Mouse (Mus musculus) myocyte (in vitro differentiated cells): ENCODE results near the gene Rtn4rl1. TPM values are rescaled to one million over a fixed set of nuclear protein-coding genes. Genes with fewer than 3 reads are reported as not detected.

Experiments used
- H3K27me3 ChIP-seq: one replicate; pipeline ENCODE4 v1.6.1; 2011; ENCODE audit not compliant: control insufficient read depth, insufficient read depth, insufficient read length
- H3K36me3 ChIP-seq: one replicate; pipeline ENCODE4 v1.6.1; 2011; ENCODE audit not compliant: control insufficient read depth, insufficient read depth
- H3K4me2 ChIP-seq: one replicate; pipeline ENCODE4 v1.6.1; 2011; ENCODE audit warnings: low read depth, control low read depth
- H3K4me3 ChIP-seq: one replicate; pipeline ENCODE4 v1.5.1; 2011; ENCODE audit warnings: mild to moderate bottlenecking, control low read depth, moderate library complexity
- H3K79me2 ChIP-seq: one replicate; pipeline ENCODE4 v1.6.1; 2011; ENCODE audit not compliant: control insufficient read depth, insufficient read depth
- H3ac ChIP-seq: one replicate; pipeline ENCODE4 v1.6.1; 2011; ENCODE audit not compliant: control insufficient read depth, insufficient read length
- CEBPB ChIP-seq: IDR thresholded peaks from 2 replicates; pipeline ENCODE4 v1.6.1; 2011; ENCODE audit warnings: mild to moderate bottlenecking, moderate library complexity; ENCODE audit not compliant: poor library complexity, insufficient read depth, severe bottlenecking
- E2F4 ChIP-seq: IDR thresholded peaks from one replicate; pipeline ENCODE4 v1.6.1; 2011; ENCODE audit warnings: mild to moderate bottlenecking, control low read depth, moderate library complexity; ENCODE audit not compliant: insufficient read depth
- MAX ChIP-seq: IDR thresholded peaks from one replicate; pipeline ENCODE4 v1.6.1; 2011; ENCODE audit warnings: low read depth, mild to moderate bottlenecking, control low read depth
- MYOD1 ChIP-seq, 3 experiments: IDR thresholded peaks; one replicate each; pipeline ENCODE4 v1.6.1; 2011; ENCODE audit warnings: control low read depth in 2 of 3, low read depth in 2 of 3, mild to moderate bottlenecking in 2 of 3, moderate library complexity in 1 of 3; ENCODE audit not compliant: insufficient read length in 2 of 3, control insufficient read depth in 1 of 3
- MYOG ChIP-seq, 3 experiments: IDR thresholded peaks; one replicate each; pipeline ENCODE4 v1.6.1; 2011; ENCODE audit warnings: control low read depth in 2 of 3, low read depth in 2 of 3, mild to moderate bottlenecking in 2 of 3; ENCODE audit not compliant: insufficient read length in 2 of 3, control insufficient read depth in 1 of 3, insufficient read depth in 1 of 3
- POLR2A ChIP-seq: IDR thresholded peaks from one replicate; pipeline ENCODE4 v1.6.1; 2011; ENCODE audit warnings: low read depth, mild to moderate bottlenecking, control low read depth, moderate library complexity; ENCODE audit not compliant: insufficient read length
- POLR2AphosphoS2 ChIP-seq: IDR thresholded peaks from one replicate; pipeline ENCODE4 v1.6.1; 2011; ENCODE audit warnings: low read depth, control low read depth; ENCODE audit not compliant: insufficient read length
- REST ChIP-seq: IDR thresholded peaks from one replicate; pipeline ENCODE4 v1.6.1; 2011; ENCODE audit warnings: mild to moderate bottlenecking, control low read depth, moderate library complexity; ENCODE audit not compliant: insufficient read depth, insufficient read length
- SRF ChIP-seq: IDR thresholded peaks from one replicate; pipeline ENCODE4 v1.6.1; 2011; ENCODE audit warnings: low read depth; ENCODE audit not compliant: control insufficient read depth, insufficient read length
- TCF12 ChIP-seq: IDR thresholded peaks from one replicate; pipeline ENCODE4 v1.6.1; 2011; ENCODE audit warnings: mild to moderate bottlenecking, control low read depth; ENCODE audit not compliant: poor library complexity, insufficient read depth, severe bottlenecking
- TCF3 ChIP-seq: IDR thresholded peaks from one replicate; pipeline ENCODE4 v1.6.1; 2011; ENCODE audit warnings: low read depth, control low read depth; ENCODE audit not compliant: insufficient read length
- USF1 ChIP-seq: IDR thresholded peaks from one replicate; pipeline ENCODE4 v1.6.1; 2011; ENCODE audit warnings: low read depth, mild to moderate bottlenecking, control low read depth, moderate library complexity
- polyA plus RNA-seq: library from polyadenylated mRNA; unstranded; fragments of >200 nt; fragmentation: generic; extraction: Trizol; gene quantifications from one replicate; pipeline ENCODE4 v1.2.1, GENCODE M21; 2012; ENCODE audit warnings: missing spikeins

Rtn4rl1 gene
- polyA plus RNA-seq, 1 experiment: 0.16 TPM

DNA sequence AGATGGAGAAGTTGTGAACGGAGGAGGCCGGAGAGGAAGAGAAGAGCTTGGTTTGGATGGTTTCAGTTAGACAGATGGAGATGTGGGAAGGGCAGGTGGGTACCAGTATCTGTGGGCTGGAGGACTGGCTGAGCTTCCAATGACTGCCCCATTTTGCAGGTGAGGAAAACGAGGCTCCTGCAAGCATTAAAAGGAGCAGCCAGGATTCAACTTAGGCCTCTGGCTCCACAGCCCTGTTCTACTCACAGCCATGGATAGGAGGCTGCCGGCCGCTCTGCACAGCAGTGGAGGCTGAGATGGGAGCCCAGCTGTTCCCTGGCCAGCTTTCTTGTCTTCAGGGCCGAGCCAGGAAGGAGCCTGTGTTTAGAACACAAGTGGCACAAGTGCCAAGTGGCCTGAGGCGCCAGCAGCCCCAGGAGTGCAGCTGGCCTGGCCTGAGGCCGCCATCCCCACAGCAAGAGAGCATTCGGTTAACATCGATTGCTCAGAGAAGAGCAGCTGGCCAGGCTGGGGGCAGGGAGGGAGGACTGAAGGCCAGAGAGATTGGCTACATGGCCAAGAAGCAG lies 66.5 kb downstream of the Rtn4rl1 start:
- no peak overlapping the region for H3K4me2 ChIP-seq
- H3ac ChIP-seq: no peak overlapping the region
- H3K36me3 ChIP-seq: no peaks in the 10 kb centered on the region
- no peaks in the 10 kb centered on the region for H3K27me3 ChIP-seq
- no peaks in the 10 kb centered on the region for H3K79me2 ChIP-seq
- no peak overlapping the region for H3K4me3 ChIP-seq
- TF ChIP-seq MAX: no peak
- TF ChIP-seq POLR2AphosphoS2: no peak
- peak; percentile 69 for TF ChIP-seq TCF12
- TF ChIP-seq POLR2A: no peak
- TF ChIP-seq MYOG (IDR thresholded peaks at IDR 0.05; ENCODE audit: control insufficient read depth in 1 of 3, insufficient read depth in 1 of 3, insufficient read length in 2 of 3, low read depth in 2 of 3): peak; percentile 91 to 96 (median 93)
- peak in 2 of 3 experiments; percentile 85 to 92 for TF ChIP-seq MYOD1 (IDR thresholded peaks at IDR 0.05; ENCODE audit: control insufficient read depth in 1 of 3, insufficient read length in 2 of 3, low read depth in 2 of 3)
- no peak for TF ChIP-seq E2F4
- no peak for TF ChIP-seq USF1
- TF ChIP-seq REST: no peak
- no peak for TF ChIP-seq SRF
- TF ChIP-seq CEBPB: no peak
- TF ChIP-seq TCF3: peak; percentile 62

DNA sequence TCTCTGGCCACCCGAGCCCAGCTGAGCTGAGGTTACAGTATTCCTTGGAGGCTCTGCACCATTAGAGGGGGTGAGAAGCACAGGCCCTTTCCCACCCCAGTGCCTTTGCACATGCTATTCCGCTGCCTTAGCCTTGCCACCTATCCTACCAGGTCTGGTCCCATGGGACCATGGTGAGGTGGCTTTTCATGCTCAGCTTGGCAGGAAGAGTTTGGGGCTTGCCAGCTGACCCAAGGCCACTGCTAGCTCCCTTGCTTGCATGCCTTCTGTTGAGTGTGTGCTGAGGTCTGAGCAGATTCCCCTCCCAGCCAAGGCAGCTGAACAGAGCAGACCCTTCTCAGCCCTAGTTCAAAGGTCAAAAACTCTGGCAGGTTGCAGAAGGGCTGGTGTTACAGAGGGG lies 67.4 kb downstream of the Rtn4rl1 start:
- Histone ChIP-seq H3K79me2 (no peaks in the 10 kb centered on the region), H3K36me3 (no peaks in the 10 kb centered on the region), H3K4me3 (no peak overlapping the region), H3ac (no peak overlapping the region), H3K4me2 (no peak overlapping the region), H3K27me3 (no peaks in the 10 kb centered on the region)
- no peak for TF ChIP-seq TCF3
- no peak for TF ChIP-seq E2F4
- TF ChIP-seq SRF: no peak
- no peak for TF ChIP-seq USF1
- TF ChIP-seq CEBPB: no peak
- TF ChIP-seq TCF12: no peak
- no peak for TF ChIP-seq REST
- no peak for TF ChIP-seq MYOD1 (IDR thresholded peaks at IDR 0.05; ENCODE audit: control insufficient read depth in 1 of 3, insufficient read length in 2 of 3, low read depth in 2 of 3)

DNA sequence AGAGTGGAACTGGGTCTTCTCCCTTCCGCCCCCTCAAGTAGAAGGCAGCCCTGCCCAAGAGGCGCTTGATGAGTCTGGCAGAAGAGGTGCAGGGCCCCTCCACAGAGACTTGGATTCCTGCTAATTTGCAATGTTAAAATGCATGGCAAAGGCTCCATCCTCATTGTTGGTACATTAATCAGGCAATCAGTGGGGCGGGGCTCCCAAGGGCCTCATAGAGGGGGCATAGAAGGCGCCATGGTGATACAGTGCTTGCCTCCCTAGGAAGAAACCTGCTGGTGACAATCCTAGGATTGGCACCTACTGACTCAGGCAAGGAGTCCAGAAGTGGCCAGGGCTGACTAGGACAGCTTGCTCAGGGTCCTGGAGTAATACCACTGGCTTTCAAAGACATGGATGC lies 68.1 kb downstream of the Rtn4rl1 start:
- Histone ChIP-seq H3K4me2 (no peak overlapping the region), H3K27me3 (no peaks in the 10 kb centered on the region), H3ac (no peak overlapping the region), H3K4me3 (no peak overlapping the region), H3K36me3 (no peaks in the 10 kb centered on the region), H3K79me2 (no peaks in the 10 kb centered on the region)
- no peak for TF ChIP-seq MYOD1 (IDR thresholded peaks at IDR 0.05; ENCODE audit: control insufficient read depth in 1 of 3, insufficient read length in 2 of 3, low read depth in 2 of 3)
- TF ChIP-seq MAX: no peak
- TF ChIP-seq POLR2AphosphoS2: no peak
- TF ChIP-seq USF1: no peak
- no peak for TF ChIP-seq E2F4
- no peak for TF ChIP-seq MYOG (IDR thresholded peaks at IDR 0.05; ENCODE audit: control insufficient read depth in 1 of 3, insufficient read depth in 1 of 3, insufficient read length in 2 of 3, low read depth in 2 of 3)
- no peak for TF ChIP-seq TCF12
- TF ChIP-seq TCF3: no peak
- TF ChIP-seq SRF: no peak
- no peak for TF ChIP-seq CEBPB
- no peak for TF ChIP-seq POLR2A

GRCm38 (mm10) chr11:75262181-75262580 lies 68.6 kb downstream of the Rtn4rl1 start:
- Histone ChIP-seq H3ac (no peak overlapping the region), H3K4me2 (no peak overlapping the region), H3K27me3 (no peaks in the 10 kb centered on the region), H3K36me3 (no peaks in the 10 kb centered on the region), H3K79me2 (no peaks in the 10 kb centered on the region), H3K4me3 (no peak overlapping the region)
- TF ChIP-seq MYOG (IDR thresholded peaks at IDR 0.05; ENCODE audit: control insufficient read depth in 1 of 3, insufficient read depth in 1 of 3, insufficient read length in 2 of 3, low read depth in 2 of 3): no peak
- no peak for TF ChIP-seq MAX
- TF ChIP-seq TCF3: no peak
- no peak for TF ChIP-seq MYOD1 (IDR thresholded peaks at IDR 0.05; ENCODE audit: control insufficient read depth in 1 of 3, insufficient read length in 2 of 3, low read depth in 2 of 3)
- TF ChIP-seq REST: no peak
- TF ChIP-seq TCF12: no peak
- TF ChIP-seq E2F4: no peak
- no peak for TF ChIP-seq USF1
- TF ChIP-seq CEBPB: no peak
- TF ChIP-seq POLR2A: no peak
- TF ChIP-seq POLR2AphosphoS2: no peak

- Histone ChIP-seq H3ac (no peak overlapping the region), H3K4me2 (no peak overlapping the region), H3K27me3 (no peaks in the 10 kb centered on the region), H3K4me3 (no peak overlapping the region), H3K79me2 (no peaks in the 10 kb centered on the region), H3K36me3 (no peaks in the 10 kb centered on the region)
- TF ChIP-seq CEBPB (no peak), TCF3 (no peak), E2F4 (no peak), POLR2AphosphoS2 (no peak), POLR2A (no peak), TCF12 (no peak), MYOD1 (IDR thresholded peaks at IDR 0.05; ENCODE audit: control insufficient read depth in 1 of 3, insufficient read length in 2 of 3, low read depth in 2 of 3) (no peak), REST (no peak), MYOG (IDR thresholded peaks at IDR 0.05; ENCODE audit: control insufficient read depth in 1 of 3, insufficient read depth in 1 of 3, insufficient read length in 2 of 3, low read depth in 2 of 3) (no peak), MAX (no peak), USF1 (no peak), SRF (no peak)
These were observed 69.2 kb downstream of the Rtn4rl1 start for GRCm38 (mm10) chr11:75262791-75263190.
